Mouse (Mus musculus) megakaryocyte, adult 5-6 weeks (primary cell): ENCODE data around the gene Tmc1. TPM values are rescaled to one million over a fixed set of nuclear protein-coding genes. Genes with fewer than 3 reads are reported as not detected.

Experiments
- ATAC-seq: 2 replicates; pipeline ENCODE4 v1.8.0; 2016; ENCODE audit warnings: mild to moderate bottlenecking, inconsistent platforms; ENCODE audit not compliant: poor library complexity, severe bottlenecking
- total RNA-seq, 2 experiments: library from RNA; stranded (forward) in 1 of 2; stranded (reverse) in 1 of 2; fragments of 153-499, 151-499 nt in 1 of 2; fragments of 221-1000, 200-1000 nt in 1 of 2; gene quantifications; 2 replicates each; pipeline versions ENCODE4 v1.2.3 to v1.2.4; 2015 to 2017

Gene Tmc1
- total RNA-seq, 2 experiments from 2014 or later, result not detected

DNA sequence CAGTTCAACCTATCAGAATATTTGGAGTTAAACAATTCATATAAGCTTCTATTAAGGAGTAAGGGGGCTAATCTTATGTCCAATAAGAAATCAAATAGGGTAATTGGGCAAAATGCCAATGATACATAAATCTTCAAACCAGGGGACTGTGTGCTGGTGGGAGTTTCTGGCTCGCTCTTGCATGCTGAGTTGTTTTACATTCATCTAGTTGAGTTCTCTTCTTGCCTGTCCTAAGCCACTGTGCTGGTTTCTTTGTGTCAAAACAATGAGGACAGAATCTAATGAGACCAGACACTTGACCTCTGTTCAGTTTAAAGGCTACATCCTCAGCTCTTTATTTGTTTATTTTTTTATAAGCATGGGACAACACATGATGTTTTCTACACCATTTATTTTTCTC, 119.1 kb downstream of the Tmc1 start:
- ATAC-seq, result no peak

DNA sequence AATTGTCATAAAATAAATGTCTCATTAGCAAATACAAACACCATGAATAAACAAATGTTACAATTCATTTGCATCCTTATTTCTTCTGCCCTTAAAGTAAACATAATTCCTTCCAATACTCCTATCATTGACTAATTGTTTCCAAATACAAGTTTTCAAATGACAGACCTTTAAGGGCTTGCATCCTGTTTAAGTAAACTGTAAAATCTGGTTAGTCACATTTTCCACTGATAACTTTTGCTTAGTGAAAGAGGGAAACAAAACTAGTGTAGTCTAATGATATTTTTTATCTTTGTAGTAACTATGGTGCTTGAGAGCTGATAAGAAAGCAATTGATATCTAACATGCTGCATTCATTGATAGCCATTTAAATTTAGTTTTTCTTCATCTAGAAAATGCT, 154.5 kb downstream of the Tmc1 start:
- no peak for ATAC-seq

DNA sequence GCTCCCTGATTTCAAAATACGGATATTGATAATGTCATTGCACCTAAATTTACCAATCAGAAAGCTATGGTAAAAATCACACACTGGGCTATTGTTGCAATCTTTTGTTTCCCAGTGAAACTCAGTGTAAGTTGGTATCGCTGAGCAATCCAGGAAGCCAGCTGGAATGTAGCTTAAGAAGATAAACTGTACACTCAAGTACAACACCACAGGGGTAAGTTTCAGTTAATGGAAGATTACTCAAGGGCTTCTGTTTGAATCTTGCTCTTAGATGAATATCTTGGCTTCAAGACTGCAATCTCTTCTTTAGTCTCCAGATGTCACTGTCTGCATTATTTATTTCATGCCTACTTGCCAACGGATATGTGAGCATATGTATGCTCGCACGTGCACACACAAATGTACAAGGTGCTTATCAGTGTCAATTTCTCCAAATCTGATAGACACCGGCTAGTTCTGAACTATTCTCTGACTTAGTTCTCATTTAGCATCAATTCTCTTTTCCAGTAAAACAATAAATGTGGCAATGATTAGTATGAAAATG, 156.4 kb downstream of the Tmc1 start:
- peak; percentile 51 for ATAC-seq

DNA sequence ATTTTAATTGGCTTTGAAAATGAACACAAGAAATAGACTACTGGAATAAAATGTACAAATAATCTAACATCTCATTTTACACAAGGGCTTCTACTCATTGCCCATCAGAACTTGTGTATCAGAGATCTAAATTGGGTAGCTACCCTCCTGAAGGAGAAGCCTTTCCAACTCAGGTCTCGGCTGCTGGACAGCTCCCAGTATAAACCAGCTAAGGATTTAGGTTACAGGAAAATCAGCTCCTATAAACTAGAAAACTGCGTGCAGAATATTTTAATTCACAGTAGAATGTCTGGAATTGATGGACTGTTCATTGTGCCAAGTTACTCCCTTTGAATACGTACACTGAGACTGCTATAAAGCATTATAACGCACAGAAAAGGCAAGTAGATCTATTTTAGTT, 158.0 kb downstream of the Tmc1 start:
- no peak for ATAC-seq

DNA sequence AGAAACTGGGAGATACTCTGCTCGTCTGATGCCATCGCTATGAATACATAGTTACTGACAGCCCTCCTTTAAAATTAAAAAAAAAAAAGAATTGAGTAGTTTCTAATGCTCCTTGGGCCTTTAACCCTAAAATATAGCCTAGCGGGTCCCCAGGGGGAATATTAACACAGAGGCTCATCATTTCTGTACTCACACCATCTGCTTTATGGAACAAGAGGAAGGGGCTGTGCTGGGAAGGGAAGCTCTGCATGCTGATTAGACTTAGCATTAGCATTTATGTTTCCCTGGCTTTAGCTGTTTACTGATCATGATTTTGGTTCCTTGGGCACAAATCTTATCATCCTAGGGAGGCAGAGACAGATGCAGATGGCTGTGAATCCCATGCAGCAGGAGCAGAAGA, 159.0 kb downstream of the Tmc1 start:
- ATAC-seq, result no peak

DNA sequence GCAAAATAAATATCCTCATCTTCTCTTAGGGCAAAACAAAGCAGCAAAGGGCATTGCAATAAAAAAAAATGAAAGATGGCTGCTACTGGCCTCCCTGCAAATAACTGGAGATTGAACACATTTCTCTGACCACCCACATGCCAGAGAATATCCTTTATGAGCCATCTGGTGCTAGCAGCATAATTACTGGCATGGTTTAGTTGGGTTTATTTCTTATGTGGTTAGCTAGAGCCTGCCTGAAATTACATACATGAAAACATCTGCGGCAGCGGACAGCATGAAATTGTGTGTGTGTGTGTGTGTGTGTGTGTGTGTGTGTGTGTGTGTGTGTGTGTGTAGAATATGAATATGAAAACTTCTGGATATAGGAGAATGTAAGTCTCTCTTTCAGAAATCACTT, 161.2 kb downstream of the Tmc1 start:
- no peak for ATAC-seq

DNA sequence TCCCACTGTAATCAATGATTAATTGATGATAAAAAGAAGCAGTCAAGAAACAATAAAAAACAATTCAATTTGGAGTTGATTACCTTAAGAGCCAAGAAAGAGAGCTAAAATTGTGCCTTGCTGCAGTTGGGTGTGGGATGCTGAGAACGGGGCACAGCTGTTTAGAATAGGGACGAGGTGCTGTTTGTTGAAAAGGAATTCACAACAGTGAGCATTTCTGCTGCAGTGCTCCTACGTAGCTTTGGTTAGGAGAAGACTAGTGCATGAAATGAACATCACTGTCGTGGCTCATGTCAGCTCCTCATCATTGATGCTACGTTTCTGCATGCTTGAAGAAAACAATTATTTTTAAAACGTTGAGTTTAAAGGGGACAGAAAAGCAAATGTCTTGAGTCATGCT, 166.7 kb downstream of the Tmc1 start:
- no peak for ATAC-seq

DNA sequence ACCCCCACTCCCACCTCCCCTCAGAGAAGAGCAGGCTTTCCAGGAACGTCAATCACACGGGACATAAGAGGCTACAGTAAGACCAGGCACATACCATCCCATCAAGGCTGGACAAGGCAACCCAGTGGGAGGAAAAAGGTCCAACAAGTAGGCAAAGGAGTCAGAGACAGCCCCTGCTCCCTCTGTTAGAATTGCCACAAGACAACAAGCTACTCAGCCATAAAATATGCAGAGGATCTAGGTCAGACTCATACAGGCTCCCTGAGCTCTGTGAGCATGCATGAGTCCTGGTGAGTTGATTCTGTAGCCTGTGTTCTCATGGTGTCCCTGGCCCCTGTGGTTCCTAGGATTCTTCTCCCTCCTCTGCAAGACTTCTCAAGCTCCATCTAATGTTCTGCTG, 178.3 kb downstream of the Tmc1 start:
- no peak for ATAC-seq

DNA sequence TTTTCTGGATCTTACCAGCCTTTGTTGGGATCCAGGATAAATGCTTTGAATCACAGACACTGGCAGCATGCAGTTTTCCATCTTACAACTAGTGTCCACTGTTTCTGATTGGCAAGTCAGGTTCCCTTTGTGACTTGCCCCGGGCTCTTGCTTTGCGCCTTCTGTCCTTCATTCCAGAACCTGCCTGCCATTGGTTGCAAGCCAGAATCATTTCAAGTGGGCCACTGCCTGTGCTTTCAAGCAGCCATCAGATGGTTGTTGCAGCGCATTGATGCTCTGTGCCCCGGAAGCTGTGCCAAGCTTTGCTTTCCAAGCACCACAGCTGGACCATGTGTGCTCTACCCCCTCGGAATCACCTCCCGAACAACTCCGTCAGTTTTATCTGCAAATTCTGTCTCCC, 180.1 kb downstream of the Tmc1 start:
- ATAC-seq, result no peak

DNA sequence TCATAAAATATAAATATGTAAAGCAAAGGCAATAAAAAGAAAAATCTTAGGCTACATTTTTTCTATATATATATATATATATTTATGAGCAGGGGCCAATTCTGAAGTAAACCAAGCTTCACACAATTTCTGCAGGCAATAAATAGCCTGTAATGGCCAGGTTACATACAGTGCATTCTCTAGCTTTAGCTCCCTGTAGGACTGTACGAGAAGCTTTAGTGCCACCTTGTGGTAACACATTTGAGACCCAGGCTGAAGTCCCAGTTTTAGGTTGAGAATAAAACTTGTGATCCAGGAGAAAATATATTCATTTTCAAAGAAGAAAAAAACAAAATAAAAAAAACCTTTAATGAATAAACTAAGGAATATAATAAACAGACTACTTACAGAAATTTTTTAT, 189.8 kb downstream of the Tmc1 start:
- no peak for ATAC-seq

DNA sequence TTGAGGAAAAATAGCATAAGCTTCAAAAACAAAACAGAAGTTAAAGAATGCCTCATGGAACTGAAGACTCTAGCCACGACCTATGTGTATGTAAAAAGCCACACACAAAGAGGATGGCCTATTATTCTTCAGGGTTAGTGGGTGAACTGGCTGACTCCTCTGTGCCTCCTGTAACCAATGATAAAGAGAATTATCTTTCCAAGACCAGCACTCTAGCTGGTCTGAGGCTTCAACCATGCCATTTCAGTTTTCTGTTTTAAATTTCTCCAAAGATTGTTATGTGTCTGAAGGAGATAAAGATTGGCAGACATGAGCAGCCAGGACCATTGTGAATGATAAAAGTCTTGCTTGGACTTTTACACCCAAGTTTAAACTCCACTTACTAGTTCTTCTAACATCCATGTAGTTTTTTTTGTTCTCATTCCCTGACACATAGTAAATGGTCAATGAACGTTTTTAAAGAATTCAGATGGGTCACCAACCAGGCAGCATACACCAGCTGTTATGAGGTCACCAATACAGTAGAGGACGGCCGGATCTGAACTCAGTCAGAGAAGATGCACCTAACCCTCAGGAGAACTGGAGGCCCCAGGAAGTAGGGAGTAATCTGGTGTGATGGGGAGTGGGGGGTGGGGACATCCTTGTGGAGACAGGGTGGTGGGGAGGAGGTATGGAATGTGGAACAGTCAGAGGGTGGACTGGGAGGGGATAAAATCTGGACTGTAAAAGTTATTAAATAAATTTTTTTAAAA, 192.2 kb downstream of the Tmc1 start:
- no peak for ATAC-seq

DNA sequence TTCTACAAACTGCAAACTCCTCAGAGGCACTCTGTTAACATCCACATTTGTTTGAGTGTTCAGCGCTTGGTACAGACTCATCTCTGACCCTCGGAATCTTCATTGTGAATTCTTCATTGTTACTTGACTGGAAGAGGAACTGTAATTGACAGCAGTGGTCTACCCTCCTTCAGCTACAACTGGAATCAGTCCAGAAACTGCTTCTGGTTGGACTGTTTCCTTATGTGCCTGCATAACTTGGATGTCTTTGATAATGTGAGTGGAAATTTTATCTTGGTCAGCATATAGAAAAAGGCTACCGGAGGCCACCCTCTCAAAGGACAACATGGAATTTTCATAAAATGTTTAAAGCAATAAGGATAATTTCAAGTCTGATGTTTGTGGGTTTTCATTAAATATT, 192.9 kb downstream of the Tmc1 start:
- no peak for ATAC-seq

DNA sequence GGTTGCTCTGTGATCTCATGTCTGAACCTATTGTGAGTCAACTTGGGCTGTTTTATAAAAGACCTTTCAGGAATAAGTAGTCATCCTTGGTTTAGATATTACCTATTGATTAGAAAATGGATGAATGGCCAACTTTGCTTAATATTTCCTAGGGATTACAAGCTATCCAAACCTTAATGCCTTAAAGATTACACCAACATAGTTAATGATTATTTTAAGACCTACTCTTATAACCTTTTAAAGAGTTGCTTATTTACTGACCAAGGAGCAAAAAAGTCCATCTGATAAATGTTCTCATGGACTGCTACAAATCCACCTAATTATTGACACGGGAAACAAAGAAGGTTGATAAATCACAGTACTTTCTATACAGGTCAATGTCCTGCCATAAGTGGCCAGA, 209.4 kb downstream of the Tmc1 start:
- no peak for ATAC-seq

Other genes starting within 250 kb of the Tmc1 start
- 0.71 and 2.1 TPM in 2 replicates for gene Aldh1a7, start 226.6 kb downstream of the Tmc1 start, total RNA-seq (2015)
- gene Aldh1a7, start 226.6 kb downstream of the Tmc1 start, total RNA-seq (2017), result 0.92 and 1.9 TPM in 2 replicates